Mouse (Mus musculus) hindbrain, embryonic 10.5 days (tissue): ENCODE measurements around the gene Eif2ak4. TPM values are rescaled to one million over a fixed set of nuclear protein-coding genes. Genes with fewer than 3 reads are reported as not detected.
A peak's percentile ranks its signal among the peaks of the same experiment; 100 is the strongest.

Experiments used
- DNase-seq: peaks from one replicate; pipeline ENCODE4 v3.0.0-alpha.2; 2017; ENCODE audit warnings: low spot score
- H3K27ac ChIP-seq: fragments of 300-500 bp; sonication (generic); 2 replicates; pipeline ENCODE4 v1.5.1; 2016; ENCODE audit warnings: mild to moderate bottlenecking, moderate library complexity
- H3K27me3 ChIP-seq: fragments of 300-500 bp; sonication (generic); 2 replicates; pipeline ENCODE4 v1.6.1; 2016; ENCODE audit warnings: mild to moderate bottlenecking; ENCODE audit not compliant: poor library complexity, insufficient read depth, severe bottlenecking
- H3K36me3 ChIP-seq: fragments of 300-500 bp; sonication (generic); 2 replicates; pipeline ENCODE4 v1.6.1; 2016; ENCODE audit warnings: mild to moderate bottlenecking, moderate library complexity
- H3K4me1 ChIP-seq: fragments of 300-500 bp; sonication (generic); replicated peaks from 2 replicates; pipeline ENCODE4 v1.6.1; 2016; ENCODE audit warnings: mild to moderate bottlenecking
- H3K4me3 ChIP-seq: fragments of 300-500 bp; sonication (generic); 2 replicates; pipeline ENCODE4 v1.5.1; 2016; ENCODE audit warnings: mild to moderate bottlenecking, moderate library complexity
- H3K9me3 ChIP-seq: fragments of 300-500 bp; sonication (generic); 2 replicates; pipeline ENCODE4 v1.6.1; 2016; ENCODE audit warnings: mild to moderate bottlenecking, moderate library complexity
- WGBS: fragments of 180-500 bp; shearing (Covaris S2); methylation state at CpG from one replicate; pipeline ENCODE4 v1.1.7; 2016; 5-methylcytosine and 5-hydroxymethylcytosine counted together
- polyA plus RNA-seq: library from polyadenylated mRNA; unstranded; fragments of >200 nt; fragmentation: Nextera tagmentation; extraction: Ambion mirVana; gene quantifications from 2 replicates; pipeline ENCODE4 v1.2.1, GENCODE M21; 2016

Eif2ak4 gene
- polyA plus RNA-seq, 1 experiment from 2014 or later: 11.4 TPM

DNA sequence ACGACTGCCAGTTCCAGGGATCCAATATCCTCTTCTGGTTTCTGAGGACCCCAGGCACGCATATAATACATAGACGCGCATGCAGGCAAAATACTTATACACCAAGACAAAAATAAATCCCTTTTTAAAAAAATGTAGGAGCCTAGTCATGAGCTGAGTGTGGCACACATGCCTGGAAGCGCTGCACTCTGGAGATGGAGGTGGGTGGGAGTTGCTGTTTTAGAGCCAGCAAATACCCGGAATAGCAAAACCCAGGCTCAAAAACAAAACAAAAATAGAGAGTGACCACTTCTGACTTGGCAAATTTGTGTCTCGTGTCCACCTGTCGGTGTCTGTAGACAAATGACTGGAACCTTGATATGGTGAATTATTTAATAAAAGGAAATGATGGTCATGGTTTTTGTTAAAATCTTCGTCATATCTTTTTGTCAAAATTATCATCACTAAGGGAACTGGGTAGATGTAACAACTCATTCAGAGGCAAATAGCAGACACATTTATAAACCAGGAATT is 96.0 kb downstream of the Eif2ak4 start:
- Histone ChIP-seq H3K27ac (no peak overlapping the region), H3K9me3 (no peaks in the 10 kb centered on the region), H3K27me3 (no peaks in the 10 kb centered on the region), H3K36me3 (no peaks in the 10 kb centered on the region), H3K4me3 (no peak overlapping the region), H3K4me1 (peaks cover 11% of the 10 kb centered on the region; the same call in 1 of the 2 replicates)
- 89% methylated on average over 9 of the region's 9 CpGs for WGBS
- DNase-seq: no peak

DNA sequence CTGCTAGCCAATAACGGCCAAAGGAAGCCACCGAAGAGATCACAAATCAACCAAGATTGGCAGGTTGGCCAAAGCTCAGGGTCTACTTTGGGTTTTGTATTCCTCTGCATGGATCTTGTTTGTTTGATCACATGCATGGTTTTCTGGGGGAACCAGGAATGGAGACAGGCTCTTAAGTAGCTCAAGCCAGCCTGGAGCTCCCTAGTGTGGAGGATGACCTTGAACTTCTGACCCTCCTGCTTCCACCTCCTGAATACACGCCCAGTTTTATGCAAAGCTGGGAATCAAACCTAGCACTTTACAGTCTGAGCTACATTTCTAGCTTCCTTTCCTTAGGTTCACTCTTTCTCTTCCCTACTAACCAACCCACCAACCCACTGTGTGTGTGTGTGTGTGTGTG is 97.0 kb downstream of the Eif2ak4 start:
- Histone ChIP-seq H3K9me3 (no peaks in the 10 kb centered on the region), H3K36me3 (no peaks in the 10 kb centered on the region), H3K27me3 (no peaks in the 10 kb centered on the region), H3K4me1 (peaks cover 14% of the 10 kb centered on the region), H3K4me3 (no peak overlapping the region), H3K27ac (no peak overlapping the region)
- 90% methylated on average over 3 of the region's 3 CpGs for WGBS
- no peak for DNase-seq

DNA sequence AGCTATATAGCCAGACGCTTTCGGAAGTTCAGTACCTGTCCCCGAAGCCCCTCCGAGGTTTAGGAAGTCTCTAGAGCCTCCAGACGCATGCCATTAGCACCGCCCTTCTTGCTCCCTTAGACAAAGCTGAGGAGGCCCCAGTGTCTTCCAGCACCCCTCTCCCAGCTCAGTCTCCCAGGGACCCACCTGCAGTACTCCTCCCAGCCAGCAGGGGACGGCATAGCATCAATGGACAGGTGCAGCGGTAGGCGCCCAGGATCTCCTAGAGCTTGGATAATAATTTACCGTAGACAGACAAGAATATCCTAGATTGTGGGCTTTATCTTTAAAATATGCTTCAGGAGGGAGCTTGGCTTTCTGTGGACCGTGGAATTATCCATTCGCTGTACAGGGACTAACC is 98.5 kb downstream of the Eif2ak4 start:
- H3K4me1 ChIP-seq: peaks cover 28% of the 10 kb centered on the region
- 18% methylated on average over 12 of the region's 12 CpGs for WGBS
- 0 out of 2 replicates have a peak overlapping the region, but pooled peaks have one; percentile 4 for H3K27ac ChIP-seq
- H3K9me3 ChIP-seq: no peaks in the 10 kb centered on the region
- H3K36me3 ChIP-seq: no peaks in the 10 kb centered on the region
- H3K27me3 ChIP-seq: no peaks in the 10 kb centered on the region
- peak; percentile 84 for DNase-seq
- H3K4me3 ChIP-seq: no peak overlapping the region

DNA sequence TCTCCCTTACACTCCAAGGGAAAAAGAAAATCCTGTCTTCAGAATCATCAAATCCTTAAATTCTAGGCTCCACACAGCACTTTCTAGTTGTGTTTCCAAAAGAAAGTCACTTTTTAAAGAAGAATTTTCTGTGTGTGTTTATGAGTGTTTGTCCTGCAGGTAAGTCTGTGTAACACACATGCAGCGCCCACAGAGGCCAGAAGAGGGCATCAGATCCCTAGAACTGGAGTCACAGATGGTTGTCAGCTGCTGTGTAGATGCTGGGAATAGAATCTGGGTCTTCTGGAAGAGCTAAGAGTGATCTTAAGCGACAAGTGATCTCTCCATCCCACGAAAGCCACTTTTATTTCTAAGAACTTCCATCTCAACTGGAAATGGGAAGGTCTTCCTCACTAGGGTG is 99.4 kb downstream of the Eif2ak4 start:
- no peak for DNase-seq
- H3K4me3 ChIP-seq: no peak overlapping the region
- no peak overlapping the region for H3K27ac ChIP-seq
- H3K27me3 ChIP-seq: no peaks in the 10 kb centered on the region
- peaks cover 28% of the 10 kb centered on the region for H3K4me1 ChIP-seq
- H3K36me3 ChIP-seq: no peaks in the 10 kb centered on the region
- H3K9me3 ChIP-seq: no peaks in the 10 kb centered on the region
- 65% methylated on average over 3 of the region's 3 CpGs for WGBS

DNA sequence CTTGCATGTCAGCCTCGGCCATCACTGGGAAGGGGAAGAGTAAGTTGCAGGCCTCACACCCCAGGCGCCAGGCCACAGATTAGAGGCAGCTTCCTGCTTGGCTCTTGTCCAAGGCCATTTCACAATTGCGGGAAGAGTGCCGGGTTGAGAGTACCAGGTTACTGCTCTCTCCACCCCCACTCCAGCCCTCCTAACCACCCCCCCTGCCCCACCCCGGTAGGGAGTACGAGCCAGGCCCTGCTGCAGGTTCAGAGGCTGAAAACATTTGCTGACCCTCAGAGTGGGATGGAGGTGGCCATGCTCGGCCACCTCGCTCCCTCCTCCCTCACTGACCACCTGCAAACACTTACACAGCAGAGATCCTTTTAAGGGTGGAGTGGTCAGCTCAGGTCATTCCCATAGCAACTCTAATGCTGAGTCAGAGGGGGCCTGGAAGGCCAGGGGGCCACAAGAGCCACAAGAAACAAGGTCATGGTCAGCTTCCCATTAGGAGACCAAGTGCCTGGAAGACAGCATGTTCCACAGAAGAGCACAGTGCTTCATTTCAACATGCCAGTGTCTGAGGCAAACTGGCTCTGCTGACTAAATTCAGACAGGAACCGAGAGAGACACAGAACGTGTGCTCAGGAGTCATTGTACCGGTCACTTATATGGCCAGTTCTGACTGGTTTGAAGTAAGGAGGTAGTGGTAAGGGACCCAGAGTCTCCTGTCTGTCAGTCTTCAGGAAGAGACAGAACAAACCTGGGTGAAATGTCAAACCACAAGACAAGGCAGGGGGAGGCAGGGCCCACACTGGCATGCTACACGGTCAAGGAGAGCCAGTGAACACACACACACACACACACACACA is 102.0 kb downstream of the Eif2ak4 start:
- no peaks in the 10 kb centered on the region for H3K27me3 ChIP-seq
- H3K36me3 ChIP-seq: no peaks in the 10 kb centered on the region
- H3K9me3 ChIP-seq: no peaks in the 10 kb centered on the region
- H3K4me1 ChIP-seq: peaks cover 38% of the 10 kb centered on the region
- H3K27ac ChIP-seq: peak overlapping the region; percentile 75
- DNase-seq: peak; percentile 35
- 58% methylated on average over 12 of the region's 12 CpGs for WGBS
- no peak overlapping the region for H3K4me3 ChIP-seq

DNA sequence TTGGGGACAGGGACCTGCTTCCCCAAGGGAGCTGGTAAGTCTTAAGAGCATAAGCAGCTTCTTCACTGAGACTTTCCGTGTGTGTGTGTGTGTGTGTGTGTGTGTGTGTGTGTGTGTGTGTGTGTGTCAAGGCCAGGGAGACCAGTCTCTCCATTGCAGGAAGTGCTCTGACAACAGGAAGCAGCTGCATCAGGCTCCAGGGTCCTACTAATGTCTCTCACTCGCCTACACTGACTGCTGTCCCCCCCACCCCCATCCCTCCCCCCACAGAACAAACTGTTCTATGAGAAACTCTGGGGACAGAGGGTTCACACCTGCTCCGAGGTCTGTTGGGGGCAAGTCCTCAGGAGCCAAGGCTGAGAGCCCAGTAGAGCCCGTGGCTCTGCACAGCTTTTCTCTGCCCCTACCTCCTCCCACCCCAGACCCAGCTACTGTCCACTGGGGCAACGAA is 102.9 kb downstream of the Eif2ak4 start:
- WGBS: 63% methylated on average over 5 of the region's 5 CpGs
- peak overlapping the region; percentile 75 for H3K27ac ChIP-seq

DNA sequence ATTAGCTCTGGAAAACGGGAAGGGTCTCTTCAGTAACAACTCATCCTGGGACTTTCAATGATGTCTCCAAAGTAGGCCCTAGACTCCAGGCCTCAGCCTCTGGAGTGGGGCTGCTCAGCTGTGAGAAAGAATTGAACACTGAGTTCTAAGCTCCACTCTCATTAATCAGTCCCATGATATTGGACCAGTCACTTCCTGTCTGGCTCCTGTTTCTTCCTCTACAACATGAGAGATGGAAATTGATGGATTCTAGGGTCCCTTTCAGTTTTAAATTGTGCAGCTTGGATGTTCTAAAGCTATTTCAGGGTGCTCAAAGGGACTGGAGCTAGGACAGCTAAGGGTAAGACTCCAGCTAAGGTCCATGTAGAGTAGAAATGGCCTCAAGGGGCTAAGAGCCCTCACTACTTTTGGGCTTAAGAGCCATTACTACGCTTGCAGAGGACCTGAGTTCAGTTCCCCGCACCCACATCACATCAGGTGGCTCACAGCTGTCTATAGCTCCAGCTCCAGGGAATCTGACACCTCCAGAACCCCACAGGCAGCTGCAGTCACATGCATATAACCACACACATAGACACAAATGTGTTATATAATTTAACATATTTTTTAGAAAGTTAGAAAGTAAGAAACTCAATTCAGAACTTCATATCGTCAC is 103.5 kb downstream of the Eif2ak4 start:
- 82% methylated on average over 4 of the region's 4 CpGs for WGBS

More for the DNA sequence above, 102.9 kb downstream of the Eif2ak4 start:
- Histone ChIP-seq H3K36me3 (no peaks in the 10 kb centered on the region), H3K4me3 (no peak overlapping the region), H3K27me3 (no peaks in the 10 kb centered on the region), H3K4me1 (peaks cover 41% of the 10 kb centered on the region), H3K9me3 (no peaks in the 10 kb centered on the region)
- peak; percentile 30 for DNase-seq

DNA sequence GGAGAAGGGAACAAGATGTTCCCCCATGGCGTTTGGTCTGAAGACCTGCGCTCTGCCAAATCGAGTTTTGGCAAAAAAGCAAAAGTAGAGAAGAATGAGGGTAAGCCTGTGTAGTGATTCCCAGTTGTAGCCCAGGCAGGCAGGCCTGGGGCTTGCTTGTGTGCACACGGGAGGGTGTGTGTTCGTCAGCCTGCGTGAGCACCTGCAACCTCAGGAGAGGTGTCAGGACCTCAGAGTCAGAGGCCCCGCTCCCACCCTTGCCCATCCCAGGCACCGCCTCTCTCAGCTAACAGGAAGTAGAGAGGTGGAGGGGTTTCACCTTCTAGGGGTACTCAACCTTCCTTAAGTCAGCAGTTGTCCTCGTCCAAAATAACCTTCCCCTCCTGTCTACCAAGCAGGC is 106.6 kb downstream of the Eif2ak4 start:
- Histone ChIP-seq H3K27me3 (no peaks in the 10 kb centered on the region), H3K36me3 (no peaks in the 10 kb centered on the region), H3K4me1 (peaks cover 43% of the 10 kb centered on the region), H3K4me3 (no peak overlapping the region), H3K9me3 (no peaks in the 10 kb centered on the region), H3K27ac (peak overlapping the region; percentile 13; the same call in 1 of the 2 replicates)
- 79% methylated on average over 9 of the region's 9 CpGs for whole genome bisulfite sequencing
- no peak for DNase-seq

More for the DNA sequence above, 103.5 kb downstream of the Eif2ak4 start:
- Histone ChIP-seq H3K9me3 (no peaks in the 10 kb centered on the region), H3K36me3 (no peaks in the 10 kb centered on the region), H3K4me1 (peaks cover 40% of the 10 kb centered on the region), H3K4me3 (no peak overlapping the region), H3K27me3 (no peaks in the 10 kb centered on the region), H3K27ac (peak overlapping the region; percentile 75)
- DNase-seq: no peak

DNA sequence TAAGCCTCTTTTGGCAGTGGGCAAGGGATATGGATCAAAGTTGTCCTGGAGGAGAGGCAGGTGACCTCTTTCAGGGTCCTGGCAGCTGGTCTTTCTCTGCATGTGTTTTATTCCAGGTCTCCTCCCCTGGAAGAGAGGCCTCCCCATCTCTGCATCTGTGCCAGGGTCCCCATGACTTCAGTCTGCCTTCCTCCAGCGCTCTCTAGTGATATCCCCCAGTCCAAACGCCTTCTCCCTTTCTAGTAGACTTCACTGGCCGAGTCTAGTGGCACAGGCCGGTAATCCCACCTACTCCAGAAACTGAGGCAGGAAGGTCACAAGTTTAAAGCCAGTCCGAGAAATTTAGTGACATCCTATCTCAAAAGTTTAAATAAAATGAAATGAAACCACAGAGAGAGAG is 109.5 kb downstream of the Eif2ak4 start:
- Histone ChIP-seq H3K9me3 (no peaks in the 10 kb centered on the region), H3K4me3 (no peak overlapping the region), H3K27ac (no peak overlapping the region), H3K4me1 (peaks cover 34% of the 10 kb centered on the region), H3K36me3 (no peaks in the 10 kb centered on the region), H3K27me3 (no peaks in the 10 kb centered on the region)
- DNase-seq: no peak
- 82% methylated on average over 5 of the region's 5 CpGs for WGBS

DNA sequence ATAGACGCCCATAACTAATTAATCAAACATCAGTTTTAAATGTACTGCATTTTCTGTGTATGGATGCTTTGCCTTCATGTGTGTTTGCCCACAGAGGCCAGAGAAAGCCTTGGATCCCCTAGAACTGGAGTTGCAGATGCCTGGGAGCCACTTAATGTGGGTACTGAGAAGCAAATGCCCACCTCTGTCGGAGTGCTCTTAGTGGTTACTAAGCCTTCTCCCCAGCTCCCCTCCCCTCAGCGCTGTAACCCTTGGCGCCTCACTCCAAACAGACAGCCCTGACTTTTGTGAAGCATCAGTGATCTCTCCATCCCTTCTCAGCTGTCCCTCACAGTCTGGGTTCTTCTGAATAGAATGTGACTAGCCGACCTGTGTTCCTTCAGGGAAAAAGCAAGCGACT is 110.1 kb downstream of the Eif2ak4 start:
- Histone ChIP-seq H3K27ac (no peak overlapping the region), H3K27me3 (no peaks in the 10 kb centered on the region)

DNA sequence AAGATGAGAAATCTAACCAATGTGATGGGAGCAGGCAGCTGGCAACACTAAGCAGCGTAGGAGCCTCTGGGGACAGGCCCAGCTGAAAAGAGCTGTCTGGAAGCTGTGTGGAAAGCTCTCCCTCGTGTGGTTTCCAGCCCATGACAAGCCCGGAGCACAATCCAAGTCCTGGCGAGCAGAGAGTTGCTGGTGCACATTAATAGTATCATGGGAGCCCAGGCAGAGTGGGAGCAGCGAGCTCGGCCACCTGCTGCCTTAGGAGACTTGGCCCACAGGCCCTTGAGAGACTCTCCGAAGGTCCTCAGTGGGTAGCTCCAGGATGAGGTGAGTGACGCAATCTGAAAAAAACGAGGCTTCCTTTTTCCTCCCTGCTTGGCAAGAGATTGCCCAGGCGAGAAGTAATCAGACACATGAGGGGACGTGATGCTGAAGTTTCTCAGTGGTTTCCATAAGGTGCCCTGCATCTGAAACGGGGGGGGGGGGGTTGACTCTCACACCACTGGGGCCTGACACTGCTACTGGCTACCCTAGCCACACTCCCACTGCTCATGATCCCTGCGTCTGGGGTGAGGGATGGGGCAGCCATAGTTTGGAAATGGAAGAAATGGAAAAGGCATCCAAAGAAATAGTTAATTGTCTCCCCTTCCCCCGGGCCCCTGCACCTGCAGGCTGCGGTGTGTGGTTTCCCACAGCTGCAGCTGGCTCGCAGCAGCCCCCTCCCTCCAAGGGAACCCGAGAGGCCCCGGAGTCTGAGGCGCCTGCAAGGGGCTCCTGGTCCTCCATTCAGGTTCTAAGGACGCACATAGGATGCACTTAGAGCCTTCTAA is 110.9 kb downstream of the Eif2ak4 start:
- Histone ChIP-seq H3K9me3 (no peaks in the 10 kb centered on the region), H3K27me3 (no peaks in the 10 kb centered on the region), H3K27ac (peak overlapping the region; percentile 69), H3K36me3 (no peaks in the 10 kb centered on the region), H3K4me3 (no peak overlapping the region), H3K4me1 (peaks cover 34% of the 10 kb centered on the region)
- WGBS: 52% methylated on average over 20 of the region's 20 CpGs
- no peak for DNase-seq

More for the DNA sequence above, 110.1 kb downstream of the Eif2ak4 start:
- 81% methylated on average over 6 of the region's 6 CpGs for WGBS
- H3K4me1 ChIP-seq: peaks cover 34% of the 10 kb centered on the region
- DNase-seq: no peak
- H3K4me3 ChIP-seq: no peak overlapping the region
- H3K36me3 ChIP-seq: no peaks in the 10 kb centered on the region
- H3K9me3 ChIP-seq: no peaks in the 10 kb centered on the region

DNA sequence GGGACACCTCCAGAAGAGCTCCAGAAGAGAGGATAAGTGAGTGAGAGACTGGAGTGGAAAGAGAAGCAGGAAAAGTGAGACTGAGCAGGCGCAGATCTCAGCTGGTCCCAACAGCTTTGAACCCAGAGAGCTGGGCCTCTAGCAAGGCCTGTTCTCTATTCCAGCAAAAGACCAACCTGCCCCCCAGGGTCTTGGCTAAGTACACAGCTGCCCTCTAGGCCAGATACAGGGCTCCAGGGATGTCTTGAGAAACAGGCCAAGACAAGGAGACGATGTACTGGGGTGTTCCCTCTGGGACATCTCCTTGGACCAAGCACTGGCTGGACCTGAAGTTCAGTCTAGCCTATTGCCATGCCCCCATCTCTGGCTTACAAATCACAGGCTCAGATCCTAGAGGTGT is 111.8 kb downstream of the Eif2ak4 start:
- H3K27me3 ChIP-seq: no peaks in the 10 kb centered on the region
- H3K4me3 ChIP-seq: no peak overlapping the region
- WGBS: 86% methylated on average over 2 of the region's 2 CpGs
- peak overlapping the region; percentile 69 for H3K27ac ChIP-seq
- DNase-seq: no peak
- H3K9me3 ChIP-seq: no peaks in the 10 kb centered on the region
- no peaks in the 10 kb centered on the region for H3K36me3 ChIP-seq
- H3K4me1 ChIP-seq: peaks cover 27% of the 10 kb centered on the region
